Mouse (Mus musculus) layer of hippocampus, adult 9-10 months (tissue): ENCODE results near the gene Rbms3.

ENCODE experiments used
- DNase-seq: peaks from one replicate; pipeline ENCODE4 v3.0.0; 2022; ENCODE audit warnings: low spot score

Gene Rbms3

DNA sequence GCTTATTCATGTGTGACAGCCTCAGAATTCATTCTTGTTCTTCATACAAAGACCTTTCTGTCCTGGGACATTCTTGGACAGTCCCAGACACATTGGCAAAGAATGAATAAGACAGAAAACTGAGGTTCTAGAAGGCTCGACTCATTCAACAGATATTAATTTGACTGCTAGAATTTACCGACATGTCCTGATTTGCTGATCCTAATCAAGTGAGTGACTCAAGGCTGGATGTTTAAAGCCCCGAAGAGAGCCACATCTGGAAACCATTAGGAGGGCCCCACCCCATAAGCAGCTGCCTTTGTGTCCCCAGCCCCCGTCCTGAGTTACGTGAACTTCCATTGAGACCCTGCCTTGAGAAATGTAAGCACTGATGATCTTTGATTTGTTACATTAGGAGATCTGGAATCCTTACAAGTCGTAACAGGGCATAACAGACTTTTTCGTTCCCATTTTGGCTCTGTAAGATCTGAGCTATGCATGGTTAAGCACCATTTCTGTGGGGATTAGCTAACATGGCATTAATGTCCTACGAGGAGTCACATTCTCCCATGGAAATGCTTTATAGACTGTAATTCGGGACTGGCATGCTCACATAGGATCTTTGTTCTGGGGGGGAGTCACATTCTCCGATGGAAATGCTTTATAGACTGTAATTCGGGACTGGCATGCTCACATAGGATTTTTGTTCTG lies 726.3 kb downstream of the Rbms3 start:
- DNase-seq, result no peak

GRCm38 (mm10) chr9:116899403-116899802 lies 730.3 kb downstream of the Rbms3 start:
- DNase-seq, result no peak

- no peak for DNase-seq
Measured at GRCm38 (mm10) chr9:116886973-116887680, 742.6 kb downstream of the Rbms3 start.

GRCm38 (mm10) chr9:116885617-116886016 lies 744.1 kb downstream of the Rbms3 start:
- DNase-seq, result no peak

DNA sequence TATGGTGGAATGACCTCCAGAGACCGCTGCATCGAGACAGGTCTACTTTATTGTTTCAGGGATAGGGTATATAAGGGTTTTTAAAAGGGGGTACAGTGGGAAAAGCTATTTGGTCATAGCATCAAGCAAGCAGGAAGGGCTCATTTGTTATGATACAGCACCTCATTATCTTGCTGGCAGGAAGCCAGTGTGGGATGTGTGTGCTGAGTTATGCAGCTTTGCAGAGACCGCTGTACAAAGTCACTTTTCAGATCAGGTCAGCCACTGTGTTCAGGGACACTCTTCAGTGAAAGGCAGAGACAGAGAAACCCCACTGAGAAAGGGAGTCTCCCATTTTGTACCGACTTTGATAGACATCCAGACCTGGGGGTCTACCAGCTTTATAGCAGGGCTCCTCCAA lies 749.2 kb downstream of the Rbms3 start:
- DNase-seq, result no peak

GRCm38 (mm10) chr9:116879600-116880457 lies 749.9 kb downstream of the Rbms3 start:
- no peak for DNase-seq

- no peak for DNase-seq
Measured at GRCm38 (mm10) chr9:116876786-116877185, 752.9 kb downstream of the Rbms3 start.

GRCm38 (mm10) chr9:116873976-116874320 lies 755.8 kb downstream of the Rbms3 start:
- DNase-seq, result no peak

GRCm38 (mm10) chr9:116873033-116873975 lies 756.4 kb downstream of the Rbms3 start:
- peak; percentile 6 for DNase-seq

DNA sequence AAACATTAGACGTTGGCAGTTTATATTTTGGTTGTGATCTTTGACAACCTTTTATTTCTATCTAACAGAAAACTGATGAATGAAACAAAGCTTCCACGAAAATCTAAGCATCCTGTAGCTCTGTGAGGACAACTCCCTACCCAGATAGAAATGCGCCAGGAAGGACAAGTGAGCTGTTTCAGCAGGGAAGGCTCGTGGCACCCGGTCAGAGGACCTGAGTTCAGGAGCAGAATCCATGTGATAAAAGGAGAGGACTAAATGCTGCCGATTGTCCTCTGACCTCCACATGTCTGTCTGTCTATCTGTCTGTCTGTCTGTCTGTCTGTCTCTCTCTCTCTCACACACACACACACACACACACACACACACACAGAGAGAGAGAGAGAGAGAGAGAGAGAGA lies 757.4 kb downstream of the Rbms3 start:
- no peak for DNase-seq

DNA sequence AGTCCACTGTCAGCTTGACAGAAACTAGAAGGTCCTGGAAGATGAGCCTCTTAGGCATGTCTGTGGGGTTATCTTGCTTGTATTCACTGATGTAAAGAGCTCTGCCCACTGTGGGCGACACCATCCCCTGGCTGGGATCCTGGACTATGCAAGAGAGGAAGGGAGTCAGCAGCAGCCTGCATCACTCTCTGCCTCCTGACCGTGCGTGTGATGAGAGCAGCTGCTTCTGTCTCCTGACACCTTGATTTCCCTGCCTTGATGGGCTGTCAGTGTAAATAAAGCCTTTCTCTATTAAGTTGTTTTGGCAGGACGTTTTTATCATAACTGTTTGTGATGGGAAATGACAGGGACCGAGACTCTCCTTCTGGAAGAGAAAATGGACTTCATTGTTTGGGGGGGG lies 758.1 kb downstream of the Rbms3 start:
- DNase-seq, result no peak

GRCm38 (mm10) chr9:116866060-116866459 lies 763.7 kb downstream of the Rbms3 start:
- no peak for DNase-seq

DNA sequence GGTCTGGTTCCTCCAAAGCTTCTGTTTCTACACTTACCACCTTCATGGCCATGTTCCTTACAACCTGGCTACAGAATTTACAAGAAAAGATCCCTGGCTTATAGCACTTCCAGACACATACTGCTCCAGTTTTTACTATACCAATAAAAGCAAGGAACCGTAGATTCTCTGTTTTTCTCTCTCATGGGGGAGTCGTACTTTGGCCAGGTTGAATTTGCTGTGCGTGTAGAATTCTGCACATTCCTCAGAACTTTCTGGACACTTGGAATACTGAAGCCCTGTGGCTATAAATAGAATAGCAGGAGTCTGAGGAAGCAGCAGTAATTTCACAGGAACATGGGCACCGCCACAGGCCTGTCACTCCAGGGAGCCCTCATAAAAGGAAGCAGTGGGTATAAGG lies 766.1 kb downstream of the Rbms3 start:
- DNase-seq, result no peak

- no peak for DNase-seq
Measured at GRCm38 (mm10) chr9:116862341-116862740, 767.4 kb downstream of the Rbms3 start.

GRCm38 (mm10) chr9:116857861-116858595 lies 771.7 kb downstream of the Rbms3 start:
- DNase-seq, result no peak

GRCm38 (mm10) chr9:116857151-116857550 lies 772.6 kb downstream of the Rbms3 start:
- DNase-seq, result peak; percentile 8

DNA sequence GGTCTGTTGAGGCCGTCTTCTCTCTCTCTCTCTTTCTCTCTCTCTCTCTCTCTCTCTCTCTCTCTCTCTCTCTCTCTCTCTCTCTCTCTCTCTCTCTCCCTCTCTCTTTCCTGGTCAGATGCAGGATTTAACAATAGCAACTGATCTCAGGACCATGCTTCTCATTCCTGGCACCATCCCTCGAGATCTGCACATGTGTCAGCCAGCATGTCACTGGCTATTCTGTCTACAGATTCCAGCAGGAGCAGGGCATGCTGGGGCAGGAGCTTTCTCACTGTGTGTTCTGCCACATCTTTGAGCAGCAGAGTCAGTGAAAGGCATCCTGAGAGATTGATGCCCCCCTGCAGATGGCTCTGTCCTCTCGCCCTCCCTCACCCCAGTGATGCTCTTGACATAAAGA lies 774.0 kb downstream of the Rbms3 start:
- no peak for DNase-seq

- no peak for DNase-seq
Measured at GRCm38 (mm10) chr9:116848905-116849304, 780.8 kb downstream of the Rbms3 start.

GRCm38 (mm10) chr9:116848166-116848565 lies 781.5 kb downstream of the Rbms3 start:
- no peak for DNase-seq

- DNase-seq, result no peak
Measured at GRCm38 (mm10) chr9:116847241-116848135, 782.2 kb downstream of the Rbms3 start.
